Mouse (Mus musculus) WW6 (cell line): ENCODE measurements around the gene Wdr48.

Source experiments
- DNase-seq: peaks from one replicate; pipeline ENCODE4 v3.0.0-alpha.2; 2013; ENCODE audit warnings: low read depth, low spot score

Wdr48 gene

GRCm38 (mm10) chr9:119969811-119970210 lies 75.1 kb downstream of the Wdr48 start:
- no peak for DNase-seq

- no peak for DNase-seq
These were observed 75.5 kb downstream of the Wdr48 start for GRCm38 (mm10) chr9:119970221-119970620.

- no peak for DNase-seq
These were observed 76.3 kb downstream of the Wdr48 start for GRCm38 (mm10) chr9:119970763-119971656.

GRCm38 (mm10) chr9:119972166-119972565 lies 77.5 kb downstream of the Wdr48 start:
- DNase-seq = no peak

- DNase-seq = no peak
These were observed 77.9 kb downstream of the Wdr48 start for GRCm38 (mm10) chr9:119972582-119972981.

- DNase-seq = no peak
These were observed 78.6 kb downstream of the Wdr48 start for GRCm38 (mm10) chr9:119973281-119973680.

GRCm38 (mm10) chr9:119973869-119974520 lies 79.3 kb downstream of the Wdr48 start:
- no peak for DNase-seq

- DNase-seq = no peak
These were observed 79.9 kb downstream of the Wdr48 start for GRCm38 (mm10) chr9:119974609-119975008.

- no peak for DNase-seq
These were observed 80.6 kb downstream of the Wdr48 start for GRCm38 (mm10) chr9:119975286-119975685.
